Comparison of ENCODE assay signal across 8 mouse cellular contexts in the genomic region with DNA sequence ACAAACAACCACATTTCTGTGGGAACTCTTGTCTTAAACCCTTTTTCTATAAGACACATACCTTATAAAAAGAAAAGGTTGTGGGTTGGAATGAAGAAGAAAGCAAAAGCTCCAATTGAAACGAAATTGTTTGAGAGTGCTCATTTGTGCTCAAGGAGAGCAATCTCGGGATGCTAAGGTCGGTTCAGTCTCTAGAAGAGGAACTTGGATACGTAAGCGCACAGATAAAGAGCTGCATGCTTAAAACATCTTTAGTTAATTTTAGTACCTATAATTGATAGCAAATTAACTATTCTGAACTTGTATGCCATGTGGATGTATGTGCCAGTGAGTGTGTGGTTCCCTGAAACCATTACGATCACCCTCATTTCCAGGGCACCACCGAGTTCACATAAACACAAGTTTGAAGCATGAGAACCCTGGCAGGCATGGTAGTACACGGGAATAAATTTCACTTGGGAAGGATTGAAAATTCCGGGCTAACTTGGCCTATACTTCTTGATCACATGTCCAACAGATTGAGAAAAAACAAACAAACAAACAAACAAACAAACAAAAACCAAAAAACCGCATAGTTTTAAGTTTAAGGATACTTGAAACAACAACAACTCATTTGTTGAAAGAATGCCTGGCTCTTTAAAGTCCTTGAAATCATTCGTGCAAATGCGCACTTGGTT. TPM values are rescaled to one million over a fixed set of nuclear protein-coding genes. Genes with fewer than 3 reads are reported as not detected.
DNase-seq lines count a peak whose midpoint lies in the region; ATAC-seq lines count a peak whose summit lies in the region.

No protein-coding gene starts in this region.

- peak overlapping the region; percentile 98 for H3K4me2 ChIP-seq in heart, embryonic 11.5 days
- peak overlapping the region; percentile 82 for H3K4me2 ChIP-seq in embryonic facial prominence, embryonic 12.5 days (replicated peaks)
- H3K4me2 ChIP-seq in limb, embryonic 11.5 days (ENCODE audit: low read depth, severe bottlenecking), result peak overlapping the region; percentile 94
- H3K4me2 ChIP-seq in stomach, embryonic 15.5 days, result peak overlapping the region; percentile 85

- DNase-seq in heart, postnatal 4 days, result no peak
- DNase-seq in A20 (ENCODE audit: low read depth, low spot score), result peak; percentile 16
- peak; percentile 25 for DNase-seq in limb, embryonic 11.5 days (ENCODE audit: low spot score)
- DNase-seq in ovary, postnatal 36 days (ENCODE audit: low spot score), result no peak
- no peak for DNase-seq in gastrocnemius, postnatal 25 days

- H3K4me3 ChIP-seq in heart, embryonic 11.5 days (ENCODE audit: low read depth, low read length), result peak overlapping the region; percentile 76
- peak overlapping the region; percentile 69 for H3K4me3 ChIP-seq in embryonic facial prominence, embryonic 12.5 days
- H3K4me3 ChIP-seq in limb, embryonic 11.5 days (ENCODE audit: low read depth, low read length), result peak overlapping the region; percentile 70
- H3K4me3 ChIP-seq in stomach, embryonic 15.5 days (replicated peaks), result peak overlapping the region; percentile 64

- peaks cover 4% of the 10 kb centered on the region; the same call in 1 of the 2 replicates for H3K4me1 ChIP-seq in heart, embryonic 11.5 days (ENCODE audit: control insufficient read depth, insufficient read depth, low read length)
- 0 out of 2 replicates have a peak, but pooled peaks cover 2% of the 10 kb centered on the region for H3K4me1 ChIP-seq in embryonic facial prominence, embryonic 12.5 days
- peaks cover 4% of the 10 kb centered on the region; the same call in 1 of the 2 replicates for H3K4me1 ChIP-seq in limb, embryonic 11.5 days (ENCODE audit: control insufficient read depth, insufficient read depth, low read length)
- H3K4me1 ChIP-seq in stomach, embryonic 15.5 days, result peaks cover 6% of the 10 kb centered on the region; the same call in 1 of the 2 replicates

- no peak for ATAC-seq in heart, embryonic 11.5 days (replicated peaks; ENCODE audit: insufficient number of reproducible peaks, low FRiP score, low TSS enrichment)
- no peak for ATAC-seq in embryonic facial prominence, embryonic 12.5 days (ENCODE audit: insufficient number of reproducible peaks, insufficient read depth, low FRiP score, low TSS enrichment)
- ATAC-seq in limb, embryonic 11.5 days (ENCODE audit: insufficient number of reproducible peaks, low FRiP score, low TSS enrichment, low read depth), result no peak
- ATAC-seq in stomach, embryonic 15.5 days (ENCODE audit: insufficient read depth, low FRiP score, low read depth), result no peak

- H3K9ac ChIP-seq in heart, embryonic 11.5 days (ENCODE audit: low read depth, low read length), result peak overlapping the region; percentile 96
- H3K9ac ChIP-seq in embryonic facial prominence, embryonic 12.5 days, result peak overlapping the region; percentile 66
- peak overlapping the region; percentile 49 for H3K9ac ChIP-seq in limb, embryonic 11.5 days (ENCODE audit: low read length)
- peak overlapping the region; percentile 41; the same call in 1 of the 2 replicates for H3K9ac ChIP-seq in stomach, embryonic 15.5 days

- H3K27me3 ChIP-seq in heart, embryonic 11.5 days (ENCODE audit: control insufficient read depth, insufficient read depth, low read length), result no peaks in the 10 kb centered on the region
- no peaks in the 10 kb centered on the region for H3K27me3 ChIP-seq in embryonic facial prominence, embryonic 12.5 days
- H3K27me3 ChIP-seq in limb, embryonic 11.5 days (ENCODE audit: control insufficient read depth, insufficient read depth, low read length), result no peaks in the 10 kb centered on the region
- no peaks in the 10 kb centered on the region for H3K27me3 ChIP-seq in stomach, embryonic 15.5 days (replicated peaks)

- H3K36me3 ChIP-seq in heart, embryonic 11.5 days (ENCODE audit: control insufficient read depth, insufficient read depth, low read length), result no peaks in the 10 kb centered on the region
- H3K36me3 ChIP-seq in embryonic facial prominence, embryonic 12.5 days, result no peaks in the 10 kb centered on the region
- no peaks in the 10 kb centered on the region for H3K36me3 ChIP-seq in limb, embryonic 11.5 days (ENCODE audit: control insufficient read depth, insufficient read depth, low read length)
- no peaks in the 10 kb centered on the region for H3K36me3 ChIP-seq in stomach, embryonic 15.5 days

- H3K9me3 ChIP-seq in heart, embryonic 11.5 days (replicated peaks; ENCODE audit: control insufficient read depth, low read length), result no peaks in the 10 kb centered on the region
- no peaks in the 10 kb centered on the region for H3K9me3 ChIP-seq in embryonic facial prominence, embryonic 12.5 days
- H3K9me3 ChIP-seq in limb, embryonic 11.5 days (ENCODE audit: control insufficient read depth, low read length), result no peaks in the 10 kb centered on the region
- no peaks in the 10 kb centered on the region for H3K9me3 ChIP-seq in stomach, embryonic 15.5 days

- peak overlapping the region; percentile 96 for H3K27ac ChIP-seq in heart, embryonic 11.5 days (ENCODE audit: low read depth, low read length)
- H3K27ac ChIP-seq in embryonic facial prominence, embryonic 12.5 days, result peak overlapping the region; percentile 98
- peak overlapping the region; percentile 99 for H3K27ac ChIP-seq in limb, embryonic 11.5 days (replicated peaks; ENCODE audit: low read depth, low read length)
- peak overlapping the region; percentile 98 for H3K27ac ChIP-seq in stomach, embryonic 15.5 days

- WGBS in heart, embryonic 11.5 days (ENCODE audit: insufficient replicate concordance), result 49% methylated on average over 12 of the region's 12 CpGs
- 56% methylated on average over 12 of the region's 12 CpGs for WGBS in embryonic facial prominence, embryonic 12.5 days
- 56% methylated on average over 12 of the region's 12 CpGs for WGBS in limb, embryonic 11.5 days
- 42% methylated on average over 12 of the region's 12 CpGs for WGBS in stomach, embryonic 15.5 days

RNA-seq across cellular contexts. Expression of gene Hist1h2be, which starts 0.7 kb away (rescaled TPM):
- polyA plus RNA-seq in heart, embryonic 11.5 days (2014; fragmentation: Nextera tagmentation; extraction: Ambion mirVana), result 1.5 and 2.4 TPM in 2 replicates
- 10 to 100 TPM; 38.8 to 42.2 TPM for total RNA-seq in heart, postnatal 4 days (2021)
- 3.3 and 3.6 TPM in 2 replicates for polyA plus RNA-seq in embryonic facial prominence, embryonic 12.5 days (2016; fragmentation: Nextera tagmentation; extraction: Ambion mirVana)
- 3.1 and 3.9 TPM in 2 replicates for polyA plus RNA-seq in limb, embryonic 11.5 days (2014; fragmentation: Nextera tagmentation; extraction: Ambion mirVana)
- 2.9 TPM in 2 replicates for polyA plus RNA-seq in stomach, embryonic 15.5 days (2015; fragmentation: Nextera tagmentation; extraction: Ambion mirVana)
- total RNA-seq in gastrocnemius, postnatal 25 days (2021), result 10 to 100 TPM; 18.0 to 18.2 TPM

RNA-seq across cellular contexts. Expression of gene Hist1h1e, which starts 2.2 kb away (rescaled TPM):
- polyA plus RNA-seq in heart, embryonic 11.5 days (2014; fragmentation: Nextera tagmentation; extraction: Ambion mirVana), result 8.4 and 11.1 TPM in 2 replicates
- total RNA-seq in heart, postnatal 4 days (2021), result 100 to 1,000 TPM; 269 to 306 TPM
- 22.6 and 24.2 TPM in 2 replicates for polyA plus RNA-seq in embryonic facial prominence, embryonic 12.5 days (2016; fragmentation: Nextera tagmentation; extraction: Ambion mirVana)
- 20.3 and 24.6 TPM in 2 replicates for polyA plus RNA-seq in limb, embryonic 11.5 days (2014; fragmentation: Nextera tagmentation; extraction: Ambion mirVana)
- polyA plus RNA-seq in stomach, embryonic 15.5 days (2015; fragmentation: Nextera tagmentation; extraction: Ambion mirVana), result 24.6 and 25.3 TPM in 2 replicates
- total RNA-seq in gastrocnemius, postnatal 25 days (2021), result 10 to 100 TPM; 40.0 to 45.3 TPM

RNA-seq across cellular contexts. Expression of gene Hist1h4d, which starts 38.8 kb away (rescaled TPM):
- 42.3 and 51.7 TPM in 2 replicates for polyA plus RNA-seq in heart, embryonic 11.5 days (2014; fragmentation: Nextera tagmentation; extraction: Ambion mirVana)
- 100 to 1,000 TPM; 322 to 324 TPM for total RNA-seq in heart, postnatal 4 days (2021)
- 123 and 126 TPM in 2 replicates for polyA plus RNA-seq in embryonic facial prominence, embryonic 12.5 days (2016; fragmentation: Nextera tagmentation; extraction: Ambion mirVana)
- polyA plus RNA-seq in limb, embryonic 11.5 days (2014; fragmentation: Nextera tagmentation; extraction: Ambion mirVana), result 133 and 134 TPM in 2 replicates
- polyA plus RNA-seq in stomach, embryonic 15.5 days (2015; fragmentation: Nextera tagmentation; extraction: Ambion mirVana), result 117 and 130 TPM in 2 replicates
- 10 to 100 TPM; 35.7 to 38.0 TPM for total RNA-seq in gastrocnemius, postnatal 25 days (2021)

RNA-seq across cellular contexts. Expression of gene Hist1h3d, which starts 44.6 kb away (rescaled TPM):
- 2.9 and 4.6 TPM in 2 replicates for polyA plus RNA-seq in heart, embryonic 11.5 days (2014; fragmentation: Nextera tagmentation; extraction: Ambion mirVana)
- 10 to 100 TPM; 52.4 to 58.7 TPM for total RNA-seq in heart, postnatal 4 days (2021)
- polyA plus RNA-seq in embryonic facial prominence, embryonic 12.5 days (2016; fragmentation: Nextera tagmentation; extraction: Ambion mirVana), result 5.5 and 7.0 TPM in 2 replicates
- polyA plus RNA-seq in limb, embryonic 11.5 days (2014; fragmentation: Nextera tagmentation; extraction: Ambion mirVana), result 12.6 and 13.2 TPM in 2 replicates
- polyA plus RNA-seq in stomach, embryonic 15.5 days (2015; fragmentation: Nextera tagmentation; extraction: Ambion mirVana), result 5.7 and 7.9 TPM in 2 replicates
- 1 to 10 TPM; 3.4 to 3.8 TPM for total RNA-seq in gastrocnemius, postnatal 25 days (2021)

RNA-seq across cellular contexts. Expression of gene Hist1h2ad, which starts 46.0 kb away (rescaled TPM):
- 0.44 and 1.3 TPM in 2 replicates for polyA plus RNA-seq in heart, embryonic 11.5 days (2014; fragmentation: Nextera tagmentation; extraction: Ambion mirVana)
- total RNA-seq in heart, postnatal 4 days (2021), result 10 to 100 TPM; 62.5 to 79.1 TPM
- polyA plus RNA-seq in embryonic facial prominence, embryonic 12.5 days (2016; fragmentation: Nextera tagmentation; extraction: Ambion mirVana), result 2.0 and 3.6 TPM in 2 replicates
- 2.2 and 3.1 TPM in 2 replicates for polyA plus RNA-seq in limb, embryonic 11.5 days (2014; fragmentation: Nextera tagmentation; extraction: Ambion mirVana)
- polyA plus RNA-seq in stomach, embryonic 15.5 days (2015; fragmentation: Nextera tagmentation; extraction: Ambion mirVana), result 2.4 and 3.4 TPM in 2 replicates
- total RNA-seq in gastrocnemius, postnatal 25 days (2021), result 1 to 10 TPM; 1.5 to 5.5 TPM

Comparison
In these comparisons a context has a peak if more than half of its experiments do, and no peak if none do; other contexts are left out.
1. H3K9ac ChIP-seq: peak in every context shown above with its lines; median percentile 96 in heart, embryonic 11.5 days; 66 in embryonic facial prominence, embryonic 12.5 days; 49 in limb, embryonic 11.5 days; 41 in stomach, embryonic 15.5 days.
2. DNase-seq: peak in A20 (single experiment) and limb, embryonic 11.5 days (single experiment); none in heart, postnatal 4 days (single experiment), ovary, postnatal 36 days (single experiment) and gastrocnemius, postnatal 25 days (single experiment).
3. Peak in every context shown above with its lines, with median percentiles within 50 percentile points of each other: H3K27ac ChIP-seq, H3K4me2 ChIP-seq and H3K4me3 ChIP-seq.